Mouse (Mus musculus): ENCODE data around the gene Cbarp. TPM values are rescaled to one million over a fixed set of nuclear protein-coding genes. Genes with fewer than 3 reads are reported as not detected.

Cbarp gene
- total and polyA plus RNA-seq, 3 experiments, result 0.19 to 2.4 (median 2.3) TPM

GRCm38 (mm10) chr10:80171760-80172526, 31.3 kb upstream of the Cbarp start:
- peaks cover 27 to 52% of the 10 kb centered on the region in 2 experiments for H3K36me3 ChIP-seq (replicated peaks in 1 of 2; ENCODE audit: control insufficient read depth in 1 of 2, insufficient read depth in 1 of 2, low read length in 1 of 2)
- H3K4me2 ChIP-seq (ENCODE audit: insufficient read depth, low read depth, poor library complexity, severe bottlenecking), result peak overlapping the region; percentile 23; the same call in 1 of the 2 replicates
- peaks cover 11 to 51% of the 10 kb centered on the region in 2 experiments for H3K4me1 ChIP-seq (ENCODE audit: control insufficient read depth in 1 of 2, insufficient read depth in 2 of 2)
- H3K9ac ChIP-seq (ENCODE audit: insufficient read depth, low read depth), result peak overlapping the region; percentile 62
- no peaks in the 10 kb centered on the region for H3K9me3 ChIP-seq (replicated peaks; ENCODE audit: low read length)
- H3K27ac ChIP-seq (ENCODE audit: insufficient read depth, low read depth), result peak overlapping the region; percentile 0; the same call in 1 of the 2 replicates
- dilution Hi-C loops (cut with MboI; ENCODE audit: extremely low pct_ligation_motif_present, extremely low pct_unique_long_range_greater_than_20kb, low sequenced_read_pairs), result no loop called here
- peaks cover 16% of the 10 kb centered on the region for H3K79me2 ChIP-seq (replicated peaks; ENCODE audit: control insufficient read depth, extremely low read depth, insufficient read depth, poor library complexity, severe bottlenecking)
- H3K4me3 ChIP-seq (replicated peaks in 1 of 3; ENCODE audit: low read depth in 2 of 3, low read length in 2 of 3, poor library complexity in 1 of 3), result peak overlapping the region; percentile 12 to 62 (median 12)
- TF ChIP-seq CTCF (conservative IDR thresholded peaks at IDR 0.05 in 1 of 2, IDR thresholded peaks at IDR 0.05 in 1 of 2; ENCODE audit: low read depth in 2 of 2, low read length in 2 of 2) (no peak), E2F4 (IDR thresholded peaks at IDR 0.05; ENCODE audit: insufficient replicate concordance, low read depth, low read length) (no peak), MXI1 (IDR thresholded peaks at IDR 0.05; ENCODE audit: low read depth, low read length) (no peak), BHLHE40 (IDR thresholded peaks at IDR 0.05; ENCODE audit: low read depth, low read length) (no peak)
- no peak for DNase-seq (ENCODE audit: extremely low read depth)
- no peaks in the 10 kb centered on the region for H3K27me3 ChIP-seq (replicated peaks)
- in situ Hi-C loops (cut with MboI; ENCODE audit: low pct_ligation_motif_present, low pct_unique_long_range_greater_than_20kb, low sequenced_read_pairs), result no loop called here

- no peak for DNase-seq (ENCODE audit: extremely low read depth)
- in situ Hi-C loops (cut with MboI; ENCODE audit: low pct_ligation_motif_present, low pct_unique_long_range_greater_than_20kb, low sequenced_read_pairs), result no loop called here
- dilution Hi-C loops (cut with MboI; ENCODE audit: extremely low pct_ligation_motif_present, extremely low pct_unique_long_range_greater_than_20kb, low sequenced_read_pairs), result no loop called here
- no peak overlapping the region for H3K4me3 ChIP-seq (replicated peaks in 1 of 3; ENCODE audit: low read depth in 2 of 3, low read length in 2 of 3, poor library complexity in 1 of 3)
- H3K4me1 ChIP-seq (ENCODE audit: control insufficient read depth in 1 of 2, insufficient read depth in 2 of 2), result peaks cover 11 to 56% of the 10 kb centered on the region in 2 experiments
- H3K4me2 ChIP-seq (ENCODE audit: insufficient read depth, low read depth, poor library complexity, severe bottlenecking), result no peak overlapping the region
- peaks cover 25 to 45% of the 10 kb centered on the region in 2 experiments for H3K36me3 ChIP-seq (replicated peaks in 1 of 2; ENCODE audit: control insufficient read depth in 1 of 2, insufficient read depth in 1 of 2, low read length in 1 of 2)
- H3K27ac ChIP-seq (ENCODE audit: insufficient read depth, low read depth), result no peak overlapping the region
- H3K79me2 ChIP-seq (replicated peaks; ENCODE audit: control insufficient read depth, extremely low read depth, insufficient read depth, poor library complexity, severe bottlenecking), result peaks cover 16% of the 10 kb centered on the region
- H3K27me3 ChIP-seq (replicated peaks), result no peaks in the 10 kb centered on the region
- no peaks in the 10 kb centered on the region for H3K9me3 ChIP-seq (replicated peaks; ENCODE audit: low read length)
- no peak overlapping the region for H3K9ac ChIP-seq (ENCODE audit: insufficient read depth, low read depth)
- no peak for TF ChIP-seq KAT2A (IDR thresholded peaks at IDR 0.05; ENCODE audit: insufficient replicate concordance, low read length)
- no peak for TF ChIP-seq ZNF384 (IDR thresholded peaks at IDR 0.05; ENCODE audit: low read depth, low read length)
- no peak for TF ChIP-seq PAX5 (IDR thresholded peaks at IDR 0.05; ENCODE audit: low read length)
- no peak for TF ChIP-seq TCF12 (IDR thresholded peaks at IDR 0.05; ENCODE audit: low read depth, low read length)
- TF ChIP-seq BHLHE40 (IDR thresholded peaks at IDR 0.05; ENCODE audit: low read depth, low read length), result no peak
- no peak for TF ChIP-seq JUND (conservative IDR thresholded peaks at IDR 0.05; ENCODE audit: low read depth, low read length)
- no peak for TF ChIP-seq UBTF (IDR thresholded peaks at IDR 0.05; ENCODE audit: low read depth, low read length)
- no peak for TF ChIP-seq IRF4 (IDR thresholded peaks at IDR 0.05; ENCODE audit: low read depth, low read length)
- no peak for TF ChIP-seq MXI1 (IDR thresholded peaks at IDR 0.05; ENCODE audit: low read depth, low read length)
- no peak for TF ChIP-seq MEF2A (IDR thresholded peaks at IDR 0.05; ENCODE audit: borderline replicate concordance, low read depth, low read length)
- TF ChIP-seq JUN (IDR thresholded peaks at IDR 0.05; ENCODE audit: insufficient read depth, low read depth, low read length), result no peak
- TF ChIP-seq USF2 (conservative IDR thresholded peaks at IDR 0.05; ENCODE audit: low read depth, low read length), result no peak
- TF ChIP-seq SMC3 (IDR thresholded peaks at IDR 0.05; ENCODE audit: low read depth, low read length), result no peak
- TF ChIP-seq CHD1 (IDR thresholded peaks at IDR 0.05; ENCODE audit: low read depth, low read length), result no peak
- TF ChIP-seq ETS1 (conservative IDR thresholded peaks at IDR 0.05; ENCODE audit: low read depth, low read length), result no peak
- TF ChIP-seq GABPA (IDR thresholded peaks at IDR 0.05; ENCODE audit: insufficient replicate concordance, low read depth, low read length), result no peak
- TF ChIP-seq HCFC1 (IDR thresholded peaks at IDR 0.05; ENCODE audit: low read depth, low read length), result no peak
- TF ChIP-seq ZC3H11A (IDR thresholded peaks at IDR 0.05; ENCODE audit: low read depth, low read length), result no peak
- TF ChIP-seq MAZ (IDR thresholded peaks at IDR 0.05; ENCODE audit: low read depth, low read length), result no peak
These were observed 30.6 kb upstream of the Cbarp start for GRCm38 (mm10) chr10:80171252-80171651.
